8 mouse cellular contexts compared by ENCODE assay signal in genomic region chr4:118261291-118261690, GRCm38 (mm10). TPM values are rescaled to one million over a fixed set of nuclear protein-coding genes. Genes with fewer than 3 reads are reported as not detected.
A peak's percentile ranks its signal among the peaks of the same experiment; 100 is the strongest.
DNase-seq lines count a peak whose midpoint lies in the region; ATAC-seq and TF ChIP-seq lines count a peak whose summit lies in the region.

No protein-coding gene starts in this region.

- no peaks in the 10 kb centered on the region for H3K27me3 ChIP-seq in heart, embryonic 11.5 days (ENCODE audit: control insufficient read depth, insufficient read depth, low read length)
- H3K27me3 ChIP-seq in hindbrain, embryonic 11.5 days (ENCODE audit: control insufficient read depth, insufficient read depth, low read length) = no peaks in the 10 kb centered on the region
- no peaks in the 10 kb centered on the region for H3K27me3 ChIP-seq in midbrain, embryonic 11.5 days (ENCODE audit: control insufficient read depth, insufficient read depth, low read length)

- H3K4me2 ChIP-seq in heart, embryonic 11.5 days = peak overlapping the region; percentile 72
- peak overlapping the region; percentile 81 for H3K4me2 ChIP-seq in hindbrain, embryonic 11.5 days (replicated peaks; ENCODE audit: low read depth, low read length)
- H3K4me2 ChIP-seq in midbrain, embryonic 11.5 days = peak overlapping the region; percentile 86

- H3K27ac ChIP-seq in heart, embryonic 11.5 days (ENCODE audit: low read depth, low read length) = peak overlapping the region; percentile 51; the same call in 1 of the 2 replicates
- no peak overlapping the region; the same call in 1 of the 2 replicates for H3K27ac ChIP-seq in ES-E14 (ENCODE audit: insufficient read depth, low read depth, low read length, poor library complexity, severe bottlenecking)
- H3K27ac ChIP-seq in hindbrain, embryonic 11.5 days (ENCODE audit: low read depth, low read length) = peak overlapping the region; percentile 83
- peak overlapping the region; percentile 68 for H3K27ac ChIP-seq in midbrain, embryonic 11.5 days (ENCODE audit: low read depth, low read length)

- 31% methylated on average over 5 of the region's 5 CpGs for WGBS in heart, embryonic 11.5 days (ENCODE audit: insufficient replicate concordance)
- 23% methylated on average over 5 of the region's 5 CpGs for WGBS in hindbrain, embryonic 11.5 days
- WGBS in midbrain, embryonic 11.5 days = 27% methylated on average over 5 of the region's 5 CpGs

- in situ Hi-C loops in ES-E14 (cut with MboI; ENCODE audit: low sequenced_read_pairs in 2 of 2, unreplicated experiment in 2 of 2) = no loop called here

- peaks cover 71% of the 10 kb centered on the region for H3K4me1 ChIP-seq in heart, embryonic 11.5 days (ENCODE audit: control insufficient read depth, insufficient read depth, low read length)
- peaks cover 12 to 36% of the 10 kb centered on the region in 2 experiments for H3K4me1 ChIP-seq in ES-E14 (ENCODE audit: control insufficient read depth in 2 of 2, insufficient read depth in 2 of 2, low read length in 2 of 2, poor library complexity in 1 of 2)
- peaks cover 21% of the 10 kb centered on the region for H3K4me1 ChIP-seq in hindbrain, embryonic 11.5 days (replicated peaks; ENCODE audit: control insufficient read depth, insufficient read depth, low read length)
- H3K4me1 ChIP-seq in midbrain, embryonic 11.5 days (ENCODE audit: control insufficient read depth, insufficient read depth, low read length) = peaks cover 39% of the 10 kb centered on the region

- peak overlapping the region; percentile 58; the same call in 1 of the 2 replicates for H3K9ac ChIP-seq in heart, embryonic 11.5 days (ENCODE audit: low read depth, low read length)
- no peak overlapping the region for H3K9ac ChIP-seq in ES-E14 (ENCODE audit: insufficient read depth, low read depth, low read length, poor library complexity, severe bottlenecking)
- peak overlapping the region; percentile 62; the same call in 1 of the 2 replicates for H3K9ac ChIP-seq in hindbrain, embryonic 11.5 days (ENCODE audit: low read depth, low read length)
- H3K9ac ChIP-seq in midbrain, embryonic 11.5 days (ENCODE audit: low read length) = peak overlapping the region; percentile 67

- H3K36me3 ChIP-seq in heart, embryonic 11.5 days (ENCODE audit: control insufficient read depth, insufficient read depth, low read length) = no peaks in the 10 kb centered on the region; the same call in 1 of the 2 replicates
- H3K36me3 ChIP-seq in ES-E14 (ENCODE audit: control insufficient read depth, insufficient read depth, low read length, poor library complexity, severe bottlenecking) = peaks cover 33% of the 10 kb centered on the region
- H3K36me3 ChIP-seq in hindbrain, embryonic 11.5 days (ENCODE audit: control insufficient read depth, insufficient read depth, low read length) = no peaks in the 10 kb centered on the region
- peaks cover 9% of the 10 kb centered on the region for H3K36me3 ChIP-seq in midbrain, embryonic 11.5 days (ENCODE audit: control insufficient read depth, insufficient read depth, low read length)

- peak overlapping the region; percentile 43 for H3K4me3 ChIP-seq in heart, embryonic 11.5 days (ENCODE audit: low read depth, low read length)
- H3K4me3 ChIP-seq in ES-E14 (ENCODE audit: insufficient read depth in 1 of 2, low read depth in 1 of 2, low read length in 2 of 2, poor library complexity in 1 of 2, severe bottlenecking in 1 of 2) = peak overlapping the region; percentile 60 to 84
- peak overlapping the region; percentile 42 for H3K4me3 ChIP-seq in hindbrain, embryonic 11.5 days (ENCODE audit: low read depth, low read length)
- H3K4me3 ChIP-seq in midbrain, embryonic 11.5 days (ENCODE audit: low read depth, low read length) = peak overlapping the region; percentile 45

- ATAC-seq in heart, embryonic 11.5 days (replicated peaks; ENCODE audit: insufficient number of reproducible peaks, low FRiP score, low TSS enrichment) = peak; percentile 12; the same call in 1 of the 2 replicates
- peak; percentile 62 for ATAC-seq in hindbrain, embryonic 11.5 days (ENCODE audit: low FRiP score)
- ATAC-seq in midbrain, embryonic 11.5 days (ENCODE audit: low FRiP score) = peak; percentile 35
- ATAC-seq in inflammation-experienced regulatory T-cells, adult 6 months = no peak

- DNase-seq in heart, adult 9 months (ENCODE audit: low spot score in 2 of 2) = no peak
- DNase-seq in ES-E14 (ENCODE audit: low read depth, low spot score) = no peak
- DNase-seq in hindbrain, embryonic 11.5 days (ENCODE audit: low spot score) = peak; percentile 55
- no peak for DNase-seq in midbrain, embryonic 11.5 days (ENCODE audit: low spot score, missing footprints)
- no peak for DNase-seq in right cerebral cortex, adult 18-20 months
- DNase-seq in adrenal gland, adult 8-10 months = no peak

- H3K9me3 ChIP-seq in heart, embryonic 11.5 days (replicated peaks; ENCODE audit: control insufficient read depth, low read length) = no peaks in the 10 kb centered on the region
- no peaks in the 10 kb centered on the region for H3K9me3 ChIP-seq in ES-E14 (ENCODE audit: control insufficient read depth, insufficient read depth, low read depth, low read length)
- no peaks in the 10 kb centered on the region for H3K9me3 ChIP-seq in hindbrain, embryonic 11.5 days (ENCODE audit: control insufficient read depth, low read length)
- no peaks in the 10 kb centered on the region for H3K9me3 ChIP-seq in midbrain, embryonic 11.5 days (ENCODE audit: control insufficient read depth, low read length)

TF ChIP-seq in ES-E14, 5 proteins besides CTCF, POLR2A, EP300 and RAD21:
- TF ChIP-seq ZC3H11A (IDR thresholded peaks at IDR 0.05; ENCODE audit: borderline replicate concordance, low read depth, low read length) = no peak
- no peak for TF ChIP-seq CHD2 (IDR thresholded peaks at IDR 0.05; ENCODE audit: low read depth, low read length)
- no peak for TF ChIP-seq MAFK (IDR thresholded peaks at IDR 0.05; ENCODE audit: insufficient read depth, low read depth, low read length)
- no peak for TF ChIP-seq HCFC1 (IDR thresholded peaks at IDR 0.05; ENCODE audit: borderline replicate concordance, insufficient read depth, low read length)

RNA-seq across cellular contexts. Expression of gene Ptprf, which starts 29.9 kb away (rescaled TPM):
- 24.5 and 26.9 TPM in 2 replicates for polyA plus RNA-seq in heart, embryonic 11.5 days (2014; fragmentation: Nextera tagmentation; extraction: Ambion mirVana)
- 226 and 491 TPM in 2 replicates for total RNA-seq in ES-E14 (2012; rRNA removed)
- 62.4 and 66.0 TPM in 2 replicates for polyA plus RNA-seq in hindbrain, embryonic 11.5 days (2014; fragmentation: Nextera tagmentation; extraction: Ambion mirVana)
- polyA plus RNA-seq in midbrain, embryonic 11.5 days (2014; fragmentation: Nextera tagmentation; extraction: Ambion mirVana) = 60.1 and 63.5 TPM in 2 replicates
- total RNA-seq in adrenal gland, adult 8-10 months (2022) = 10 to 100 TPM; 49.6 to 81.8 (median 63.1) TPM
- under 1 TPM; 0.11 to 0.92 (median 0.56) TPM for polyA plus RNA-seq in inflammation-experienced regulatory T-cells, adult 6 months (2017; shearing (Covaris generic))

Comparison
In these comparisons a context has a peak if more than half of its experiments do, and no peak if none do; other contexts are left out.
1. RNA of gene Ptprf, which starts 29.9 kb away (polyA plus RNA-seq): 62.4 to 66.0 TPM in hindbrain, embryonic 11.5 days, 60.1 to 63.5 TPM in midbrain, embryonic 11.5 days and 24.5 to 26.9 TPM in heart, embryonic 11.5 days; 0.11 to 0.92 TPM in inflammation-experienced regulatory T-cells, adult 6 months; every median in the first group is over 10 times any median in the second.
2. Peak in every context shown above with its lines, with median percentiles within 50 percentile points of each other: H3K4me2 ChIP-seq and H3K4me3 ChIP-seq.